Comparison of ENCODE assay signal across 10 mouse cellular contexts in the genomic region with DNA sequence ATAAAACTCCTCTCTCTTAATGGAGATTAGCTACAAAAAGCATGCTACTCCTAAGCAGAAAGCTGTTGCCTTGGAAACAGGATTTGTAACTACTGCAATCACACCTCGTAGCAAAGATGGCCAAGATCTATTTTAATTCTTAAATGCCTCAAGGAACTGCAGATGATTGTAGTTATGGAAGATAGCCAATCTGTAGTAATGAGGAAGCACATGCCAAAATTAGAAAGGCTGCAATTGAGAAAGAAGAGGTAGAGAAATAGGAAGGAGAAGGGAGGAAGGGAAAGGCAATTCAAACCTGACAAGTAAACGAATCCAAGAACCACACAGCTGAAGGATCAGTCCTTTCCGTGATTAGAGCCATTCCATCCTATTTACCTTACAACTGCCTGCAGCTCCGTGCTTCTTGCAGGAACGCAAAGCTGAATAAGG. TPM values are rescaled to one million over a fixed set of nuclear protein-coding genes. Genes with fewer than 3 reads are reported as not detected.
DNase-seq lines count a peak whose midpoint lies in the region; ATAC-seq lines count a peak whose summit lies in the region.
"Had no signal": no experiment of that assay in that cellular context is flagged by ENCODE, and none has a peak within 500 bp of the region (broad histone marks: within the 10 kb centered on the region; RNA-seq: fewer than 3 reads in every experiment).

No protein-coding gene starts in this region.

- H3K4me2 ChIP-seq in heart, embryonic 13.5 days = peak overlapping the region; percentile 21
- peak overlapping the region; percentile 25 for H3K4me2 ChIP-seq in forebrain, embryonic 15.5 days (replicated peaks)
- no peak overlapping the region for H3K4me2 ChIP-seq in stomach, embryonic 16.5 days (ENCODE audit: low read depth, low read length)
- no peak overlapping the region for H3K4me2 ChIP-seq in kidney, embryonic 14.5 days (replicated peaks; ENCODE audit: low read depth, low read length)

- intact Hi-C loops in heart, postnatal 36 days (cut with DNase I) = loop anchor here (5.0 kb wide), 1 partner anchor 36 kb away; no protein-coding TSS in a partner anchor

- peaks cover 57% of the 10 kb centered on the region for H3K4me1 ChIP-seq in heart, embryonic 13.5 days
- peaks cover 38% of the 10 kb centered on the region for H3K4me1 ChIP-seq in forebrain, embryonic 15.5 days
- H3K4me1 ChIP-seq in stomach, embryonic 16.5 days (ENCODE audit: control insufficient read depth, insufficient read depth, low read length) = peaks cover 25% of the 10 kb centered on the region
- no peaks in the 10 kb centered on the region for H3K4me1 ChIP-seq in kidney, embryonic 14.5 days (ENCODE audit: control insufficient read depth, insufficient read depth, low read length)

- no peak overlapping the region for H3K4me3 ChIP-seq in heart, embryonic 13.5 days
- H3K4me3 ChIP-seq in forebrain, embryonic 15.5 days = no peak overlapping the region
- no peak overlapping the region for H3K4me3 ChIP-seq in stomach, embryonic 16.5 days (replicated peaks; ENCODE audit: low read length)
- H3K4me3 ChIP-seq in kidney, embryonic 14.5 days (ENCODE audit: low read length) = no peak overlapping the region
- H3K4me3 ChIP-seq: layer of hippocampus, adult 2 months had no signal

- H3K27ac ChIP-seq in heart, embryonic 13.5 days (replicated peaks) = peak overlapping the region; percentile 33
- peak overlapping the region; percentile 92 for H3K27ac ChIP-seq in forebrain, embryonic 15.5 days (replicated peaks)
- H3K27ac ChIP-seq in stomach, embryonic 16.5 days (ENCODE audit: low read length) = peak overlapping the region; percentile 33
- H3K27ac ChIP-seq in kidney, embryonic 14.5 days (ENCODE audit: low read depth, low read length) = no peak overlapping the region
- H3K27ac ChIP-seq: layer of hippocampus, adult 2 months had no signal

- WGBS in heart, embryonic 13.5 days = 28% methylated on average over 5 of the region's 5 CpGs
- 15% methylated on average over 5 of the region's 5 CpGs for WGBS in forebrain, embryonic 15.5 days
- 15% methylated on average over 5 of the region's 5 CpGs for WGBS in stomach, embryonic 16.5 days
- WGBS in kidney, embryonic 14.5 days = 45% methylated on average over 5 of the region's 5 CpGs

- H3K9me3 ChIP-seq in heart, embryonic 13.5 days = 0 out of 2 replicates have a peak, but pooled peaks cover 3% of the 10 kb centered on the region
- H3K9me3 ChIP-seq in forebrain, embryonic 15.5 days = no peaks in the 10 kb centered on the region
- peaks cover 5% of the 10 kb centered on the region; the same call in 1 of the 2 replicates for H3K9me3 ChIP-seq in stomach, embryonic 16.5 days (replicated peaks; ENCODE audit: control insufficient read depth, low read length)
- H3K9me3 ChIP-seq in kidney, embryonic 14.5 days (ENCODE audit: control insufficient read depth, low read length) = no peaks in the 10 kb centered on the region

- ATAC-seq in heart, embryonic 13.5 days (ENCODE audit: extremely low read depth, insufficient number of reproducible peaks, low FRiP score, low TSS enrichment) = no peak
- ATAC-seq in forebrain, embryonic 15.5 days (replicated peaks) = peak; percentile 69
- ATAC-seq in stomach, embryonic 16.5 days (ENCODE audit: insufficient read depth, low FRiP score) = no peak
- no peak for ATAC-seq in kidney, embryonic 14.5 days (ENCODE audit: low FRiP score, low TSS enrichment)

- DNase-seq in heart, postnatal 36 days = no peak
- DNase-seq in lung, postnatal 36 days = peak; percentile 44
- DNase-seq in lung, adult 18-20 months = no peak
- no peak for DNase-seq in cerebellum, postnatal 4 days (ENCODE audit: low spot score in 2 of 2)
- DNase-seq: thymus, postnatal 36 days had no signal

- 0 out of 2 replicates have a peak, but pooled peaks cover 3% of the 10 kb centered on the region for H3K36me3 ChIP-seq in heart, embryonic 13.5 days
- no peaks in the 10 kb centered on the region for H3K36me3 ChIP-seq in forebrain, embryonic 15.5 days
- H3K36me3 ChIP-seq in stomach, embryonic 16.5 days (ENCODE audit: control insufficient read depth, insufficient read depth, low read length) = no peaks in the 10 kb centered on the region
- no peaks in the 10 kb centered on the region for H3K36me3 ChIP-seq in kidney, embryonic 14.5 days (ENCODE audit: control insufficient read depth, insufficient read depth, low read length)

- H3K9ac ChIP-seq in heart, embryonic 13.5 days = no peak overlapping the region
- no peak overlapping the region for H3K9ac ChIP-seq in forebrain, embryonic 15.5 days (replicated peaks)
- no peak overlapping the region for H3K9ac ChIP-seq in stomach, embryonic 16.5 days (ENCODE audit: low read length)
- no peak overlapping the region for H3K9ac ChIP-seq in kidney, embryonic 14.5 days (ENCODE audit: low read depth, low read length)

- H3K27me3 ChIP-seq in heart, embryonic 13.5 days (replicated peaks) = no peaks in the 10 kb centered on the region
- H3K27me3 ChIP-seq in forebrain, embryonic 15.5 days = no peaks in the 10 kb centered on the region
- no peaks in the 10 kb centered on the region for H3K27me3 ChIP-seq in stomach, embryonic 16.5 days (ENCODE audit: control insufficient read depth, insufficient read depth, low read length)
- no peaks in the 10 kb centered on the region for H3K27me3 ChIP-seq in kidney, embryonic 14.5 days (ENCODE audit: control insufficient read depth, insufficient read depth, low read length)

RNA-seq across cellular contexts. Expression of a gene that starts 27.5 kb away (rescaled TPM):
- polyA plus RNA-seq in heart, embryonic 13.5 days (2015; fragmentation: Nextera tagmentation; extraction: Ambion mirVana) = 5.9 and 6.3 TPM in 2 replicates
- total RNA-seq in heart, postnatal 36 days (2021) = 10 to 100 TPM; 13.2 to 15.7 TPM
- polyA plus RNA-seq in forebrain, embryonic 15.5 days (2015; fragmentation: Nextera tagmentation; extraction: Ambion mirVana) = 21.5 and 24.1 TPM in 2 replicates
- 13.8 and 14.5 TPM in 2 replicates for polyA plus RNA-seq in stomach, embryonic 16.5 days (2015; fragmentation: Nextera tagmentation; extraction: Ambion mirVana)
- 5.3 and 9.0 TPM in 2 replicates for polyA plus RNA-seq in kidney, embryonic 14.5 days (2014; fragmentation: Nextera tagmentation; extraction: Ambion mirVana)

Comparison
In these comparisons a context has a peak if more than half of its experiments do, and no peak if none do; other contexts are left out.
1. H3K4me2 ChIP-seq: peak in heart, embryonic 13.5 days (single experiment) and forebrain, embryonic 15.5 days (single experiment); none in stomach, embryonic 16.5 days (single experiment) and kidney, embryonic 14.5 days (single experiment).